Mouse (Mus musculus) myocyte (in vitro differentiated cells): ENCODE data around the gene Sptbn4.

Experiments used
- E2F4 ChIP-seq: IDR thresholded peaks from one replicate; pipeline ENCODE4 v1.6.1; 2011; ENCODE audit warnings: mild to moderate bottlenecking, control low read depth, moderate library complexity; ENCODE audit not compliant: insufficient read depth
- MYOD1 ChIP-seq, 3 experiments: IDR thresholded peaks; one replicate each; pipeline ENCODE4 v1.6.1; 2011; ENCODE audit warnings: control low read depth in 2 of 3, low read depth in 2 of 3, mild to moderate bottlenecking in 2 of 3, moderate library complexity in 1 of 3; ENCODE audit not compliant: insufficient read length in 2 of 3, control insufficient read depth in 1 of 3
- MYOG ChIP-seq, 3 experiments: IDR thresholded peaks; one replicate each; pipeline ENCODE4 v1.6.1; 2011; ENCODE audit warnings: control low read depth in 2 of 3, low read depth in 2 of 3, mild to moderate bottlenecking in 2 of 3; ENCODE audit not compliant: insufficient read length in 2 of 3, control insufficient read depth in 1 of 3, insufficient read depth in 1 of 3
- POLR2A ChIP-seq: IDR thresholded peaks from one replicate; pipeline ENCODE4 v1.6.1; 2011; ENCODE audit warnings: low read depth, mild to moderate bottlenecking, control low read depth, moderate library complexity; ENCODE audit not compliant: insufficient read length
- POLR2AphosphoS2 ChIP-seq: IDR thresholded peaks from one replicate; pipeline ENCODE4 v1.6.1; 2011; ENCODE audit warnings: low read depth, control low read depth; ENCODE audit not compliant: insufficient read length
- TCF3 ChIP-seq: IDR thresholded peaks from one replicate; pipeline ENCODE4 v1.6.1; 2011; ENCODE audit warnings: low read depth, control low read depth; ENCODE audit not compliant: insufficient read length

- no peak for TF ChIP-seq POLR2A
- TF ChIP-seq POLR2AphosphoS2, result no peak
- no peak for TF ChIP-seq TCF3
- TF ChIP-seq E2F4, result no peak
- TF ChIP-seq MYOG (IDR thresholded peaks at IDR 0.05; ENCODE audit: control insufficient read depth in 1 of 3, insufficient read depth in 1 of 3, insufficient read length in 2 of 3, low read depth in 2 of 3), result no peak
- no peak for TF ChIP-seq MYOD1 (IDR thresholded peaks at IDR 0.05; ENCODE audit: control insufficient read depth in 1 of 3, insufficient read length in 2 of 3, low read depth in 2 of 3)
These were observed 119.3 kb downstream of the Sptbn4 start for GRCm38 (mm10) chr7:27328161-27328560.
